Mouse (Mus musculus): Measurements from ENCODE around the gene Rint1. TPM values are rescaled to one million over a fixed set of nuclear protein-coding genes. Genes with fewer than 3 reads are reported as not detected.

Gene Rint1
- polyA plus RNA-seq, 1 experiment from 2014 or later = 40.5 TPM

DNA sequence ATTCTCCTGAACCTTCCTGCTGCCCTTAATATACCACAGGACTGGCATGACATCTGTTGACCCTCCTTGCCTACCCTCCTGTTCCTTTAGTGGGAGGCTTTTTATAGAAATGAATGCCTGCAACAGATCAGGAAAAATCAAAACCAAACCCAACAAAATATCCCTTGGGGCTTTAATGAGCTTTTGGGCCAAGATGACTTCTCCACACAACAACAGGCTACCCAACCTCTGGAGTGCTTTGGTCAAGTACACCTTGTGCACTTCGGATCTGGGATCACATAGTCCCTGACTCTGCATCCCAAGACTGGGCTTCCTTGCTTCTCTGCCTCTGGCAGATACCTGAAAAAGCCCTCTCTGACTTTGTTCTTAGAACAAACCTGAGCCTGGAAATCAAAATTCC, 68.7 kb downstream of the Rint1 start:
- no peak for ATAC-seq (ENCODE audit: insufficient number of reproducible peaks, low FRiP score, low TSS enrichment, low read depth)
- Histone ChIP-seq H3K4me2 (replicated peaks) (no peak overlapping the region), H3K4me3 (replicated peaks) (no peak overlapping the region), H3K4me1 (peaks cover 5% of the 10 kb centered on the region; the same call in 1 of the 2 replicates), H3K36me3 (peaks cover 65% of the 10 kb centered on the region), H3K27me3 (no peaks in the 10 kb centered on the region), H3K9me3 (replicated peaks) (no peaks in the 10 kb centered on the region), H3K27ac (replicated peaks) (0 out of 2 replicates have a peak overlapping the region, but pooled peaks have one; percentile 4), H3K9ac (no peak overlapping the region)
- 89% methylated on average over 1 of the region's 1 CpGs for WGBS

DNA sequence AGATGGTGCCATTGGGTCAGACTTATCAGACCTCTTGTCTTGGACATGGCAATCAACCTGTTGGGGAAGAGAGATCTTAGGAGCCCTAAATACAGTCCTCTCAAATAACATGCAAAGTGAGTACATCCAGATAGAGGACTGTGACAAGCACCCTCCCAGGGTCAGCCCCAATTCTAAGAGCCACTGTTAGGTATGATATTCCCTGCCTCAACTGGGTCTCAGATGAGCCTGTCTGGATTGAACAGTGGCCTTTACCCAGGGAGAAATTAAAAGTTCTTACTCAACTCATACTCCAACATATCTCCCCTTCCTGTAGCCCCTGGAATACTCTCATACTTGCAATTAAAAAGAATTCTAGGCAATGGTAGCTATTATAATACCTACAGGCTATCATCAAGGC, 69.7 kb downstream of the Rint1 start:
- H3K27me3 ChIP-seq = no peaks in the 10 kb centered on the region
- H3K27ac ChIP-seq (replicated peaks) = no peak overlapping the region
- H3K4me2 ChIP-seq (replicated peaks) = no peak overlapping the region
- no peaks in the 10 kb centered on the region for H3K4me1 ChIP-seq
- no peak for ATAC-seq (ENCODE audit: insufficient number of reproducible peaks, low FRiP score, low TSS enrichment, low read depth)
- no peaks in the 10 kb centered on the region for H3K9me3 ChIP-seq (replicated peaks)
- H3K9ac ChIP-seq = no peak overlapping the region
- no peak overlapping the region for H3K4me3 ChIP-seq (replicated peaks)
- peaks cover 63% of the 10 kb centered on the region for H3K36me3 ChIP-seq

DNA sequence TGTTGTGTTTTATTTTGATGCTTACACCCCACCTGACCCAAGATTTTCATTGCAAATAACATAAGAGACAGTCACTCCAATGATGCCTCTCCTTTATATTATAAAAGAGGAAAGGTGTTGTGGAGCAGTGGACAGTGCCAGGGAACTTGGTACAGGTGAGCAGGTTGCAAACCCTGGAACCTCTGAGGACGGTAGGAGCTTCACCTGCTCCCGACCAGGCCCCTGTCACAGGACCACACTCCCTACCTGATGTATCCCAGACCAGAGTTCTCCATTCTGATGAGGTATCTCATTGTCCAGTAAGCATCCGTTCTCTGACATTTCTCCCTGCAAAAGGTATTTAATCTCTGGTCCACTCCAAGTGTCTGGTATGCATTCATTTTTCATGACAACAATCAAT, 70.5 kb downstream of the Rint1 start:
- no peaks in the 10 kb centered on the region for H3K27me3 ChIP-seq
- no peaks in the 10 kb centered on the region for H3K9me3 ChIP-seq (replicated peaks)
- no peak overlapping the region for H3K4me2 ChIP-seq (replicated peaks)
- ATAC-seq (ENCODE audit: insufficient number of reproducible peaks, low FRiP score, low TSS enrichment, low read depth) = no peak
- H3K9ac ChIP-seq = no peak overlapping the region
- H3K27ac ChIP-seq (replicated peaks) = no peak overlapping the region
- WGBS = 89% methylated on average over 3 of the region's 3 CpGs
- H3K4me3 ChIP-seq (replicated peaks) = no peak overlapping the region
- H3K4me1 ChIP-seq = no peaks in the 10 kb centered on the region
- peaks cover 55% of the 10 kb centered on the region for H3K36me3 ChIP-seq

DNA sequence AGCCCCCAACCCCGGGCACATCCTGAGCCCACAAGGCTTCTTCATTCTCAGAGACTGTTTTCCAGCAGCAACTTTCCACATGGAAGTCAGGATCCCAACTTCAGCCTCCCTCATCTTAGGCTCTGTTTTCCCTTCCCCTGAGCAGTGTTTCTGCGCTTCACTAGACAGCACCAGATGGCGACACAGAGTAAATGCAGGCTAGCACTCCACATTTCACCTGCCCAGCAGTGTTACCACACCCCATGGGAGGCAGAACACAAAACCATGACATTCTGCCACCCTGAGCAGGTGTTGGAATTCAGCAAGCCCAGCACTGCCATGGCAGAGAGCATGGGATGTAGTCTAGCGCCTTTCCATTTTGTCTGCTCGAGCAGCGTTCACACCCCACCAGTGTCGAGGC, 71.1 kb downstream of the Rint1 start:
- Histone ChIP-seq H3K36me3 (peaks cover 50% of the 10 kb centered on the region), H3K27me3 (no peaks in the 10 kb centered on the region), H3K4me2 (replicated peaks) (no peak overlapping the region), H3K9ac (no peak overlapping the region), H3K4me3 (replicated peaks) (no peak overlapping the region), H3K9me3 (replicated peaks) (no peaks in the 10 kb centered on the region), H3K4me1 (no peaks in the 10 kb centered on the region), H3K27ac (replicated peaks) (no peak overlapping the region)
- ATAC-seq (ENCODE audit: insufficient number of reproducible peaks, low FRiP score, low TSS enrichment, low read depth) = no peak
- 76% methylated on average over 7 of the region's 7 CpGs for WGBS

DNA sequence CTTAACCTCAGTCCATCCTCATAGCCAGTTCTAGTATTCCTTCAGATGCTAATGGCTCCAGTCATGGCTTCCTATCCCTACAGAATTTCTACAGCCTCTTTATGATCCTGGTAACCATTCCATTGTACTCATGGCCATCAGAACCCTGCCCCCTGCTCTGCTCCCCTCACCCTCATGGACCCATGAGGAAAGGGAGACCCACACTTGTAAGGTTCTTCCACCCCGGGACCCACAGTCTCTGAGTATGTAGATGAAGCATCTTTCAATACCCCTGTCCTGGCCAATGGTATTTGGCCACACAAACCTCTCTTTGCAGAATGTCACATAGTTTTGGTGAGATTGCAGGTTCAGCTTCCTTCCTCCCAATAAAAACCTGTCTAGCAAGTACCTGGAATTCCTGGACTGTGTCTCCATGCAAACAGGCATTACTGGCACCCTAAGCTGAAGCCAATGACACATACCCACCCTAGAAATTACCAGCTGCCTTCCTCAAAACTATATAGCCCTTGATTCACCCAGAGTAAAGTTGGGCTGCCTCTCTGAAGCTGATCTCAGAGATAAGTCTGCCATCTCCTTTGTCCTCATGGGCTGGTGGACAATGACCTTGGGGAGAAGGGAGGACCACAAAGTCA, 71.7 kb downstream of the Rint1 start:
- H3K27me3 ChIP-seq = no peaks in the 10 kb centered on the region
- WGBS = 90% methylated on average over 1 of the region's 1 CpGs
- no peak overlapping the region for H3K9ac ChIP-seq
- no peak for ATAC-seq (ENCODE audit: insufficient number of reproducible peaks, low FRiP score, low TSS enrichment, low read depth)
- no peak overlapping the region for H3K27ac ChIP-seq (replicated peaks)
- H3K4me3 ChIP-seq (replicated peaks) = no peak overlapping the region
- H3K4me2 ChIP-seq (replicated peaks) = no peak overlapping the region
- H3K9me3 ChIP-seq (replicated peaks) = no peaks in the 10 kb centered on the region
- H3K36me3 ChIP-seq = peaks cover 46% of the 10 kb centered on the region
- H3K4me1 ChIP-seq = no peaks in the 10 kb centered on the region

DNA sequence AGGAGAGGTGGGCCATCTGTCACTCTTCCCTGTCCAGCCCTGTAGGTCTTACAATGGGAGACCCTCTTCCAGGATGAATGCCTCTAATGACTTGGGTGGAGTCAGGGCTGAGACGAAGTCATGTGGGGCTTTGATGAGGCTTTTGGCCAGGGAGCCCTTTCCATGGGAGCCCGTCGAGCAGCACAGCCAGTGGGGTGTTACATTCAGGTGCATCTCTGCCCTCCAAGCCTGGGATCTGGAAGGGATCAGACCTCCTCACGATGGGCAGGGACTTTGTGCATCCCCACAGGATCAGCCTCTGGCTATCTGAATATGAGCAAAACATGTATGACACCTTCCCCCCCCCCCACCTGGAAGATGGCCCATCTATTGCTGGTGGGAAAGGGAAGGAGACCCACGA, 72.4 kb downstream of the Rint1 start:
- H3K4me1 ChIP-seq = no peaks in the 10 kb centered on the region
- no peak overlapping the region for H3K9ac ChIP-seq
- H3K27me3 ChIP-seq = no peaks in the 10 kb centered on the region
- H3K36me3 ChIP-seq = peaks cover 39% of the 10 kb centered on the region
- no peak for ATAC-seq (ENCODE audit: insufficient number of reproducible peaks, low FRiP score, low TSS enrichment, low read depth)
- no peak overlapping the region for H3K4me3 ChIP-seq (replicated peaks)
- no peak overlapping the region for H3K27ac ChIP-seq (replicated peaks)
- H3K4me2 ChIP-seq (replicated peaks) = no peak overlapping the region
- 72% methylated on average over 5 of the region's 5 CpGs for WGBS
- H3K9me3 ChIP-seq (replicated peaks) = no peaks in the 10 kb centered on the region

DNA sequence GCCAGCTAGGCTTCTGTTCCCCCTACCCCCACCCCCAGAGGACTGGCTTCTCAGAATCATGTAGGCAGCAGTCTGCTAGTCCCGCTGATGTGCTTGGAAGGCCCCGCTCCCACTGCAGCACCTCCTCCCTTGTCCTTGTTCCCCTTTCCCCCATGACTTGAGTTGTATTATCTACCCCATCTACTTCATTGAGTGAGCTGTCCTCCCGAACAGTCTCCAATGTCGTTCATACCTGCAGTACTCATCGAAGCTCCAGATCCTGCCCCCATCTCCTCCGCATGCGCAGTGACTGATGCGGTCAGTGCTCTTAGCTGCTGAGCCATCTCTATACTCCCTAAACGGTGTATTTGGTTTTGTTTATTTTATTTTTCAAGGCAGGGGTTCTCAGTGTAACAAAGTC, 74.2 kb downstream of the Rint1 start:
- Histone ChIP-seq H3K9ac (no peak overlapping the region), H3K4me3 (replicated peaks) (no peak overlapping the region), H3K9me3 (replicated peaks) (no peaks in the 10 kb centered on the region), H3K27ac (replicated peaks) (no peak overlapping the region), H3K4me2 (replicated peaks) (no peak overlapping the region), H3K36me3 (peaks cover 20% of the 10 kb centered on the region; the same call in 1 of the 2 replicates), H3K4me1 (no peaks in the 10 kb centered on the region), H3K27me3 (no peaks in the 10 kb centered on the region)
- ATAC-seq (ENCODE audit: insufficient number of reproducible peaks, low FRiP score, low TSS enrichment, low read depth) = no peak
- 94% methylated on average over 9 of the region's 9 CpGs for WGBS

DNA sequence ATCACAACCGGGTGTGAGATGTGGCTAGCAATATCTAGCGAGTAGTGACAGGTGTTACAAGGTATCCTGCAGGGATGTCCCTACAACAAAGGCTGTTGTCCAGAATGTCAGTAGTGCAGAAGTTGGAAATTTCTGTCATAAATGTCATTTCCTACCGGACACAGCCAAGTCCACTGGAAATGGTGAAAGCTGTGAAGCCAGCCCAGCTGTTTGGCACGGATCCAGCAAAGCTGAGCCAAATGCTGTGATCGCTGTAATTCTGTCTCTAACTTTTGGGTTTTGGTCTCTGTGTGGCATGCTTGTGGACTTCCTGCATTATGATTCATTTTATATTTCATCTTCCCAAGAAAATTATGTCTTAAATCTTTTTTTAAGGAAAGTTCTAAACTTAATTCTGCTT, 74.8 kb downstream of the Rint1 start:
- Histone ChIP-seq H3K4me1 (no peaks in the 10 kb centered on the region), H3K4me2 (replicated peaks) (no peak overlapping the region), H3K27ac (replicated peaks) (no peak overlapping the region)

DNA sequence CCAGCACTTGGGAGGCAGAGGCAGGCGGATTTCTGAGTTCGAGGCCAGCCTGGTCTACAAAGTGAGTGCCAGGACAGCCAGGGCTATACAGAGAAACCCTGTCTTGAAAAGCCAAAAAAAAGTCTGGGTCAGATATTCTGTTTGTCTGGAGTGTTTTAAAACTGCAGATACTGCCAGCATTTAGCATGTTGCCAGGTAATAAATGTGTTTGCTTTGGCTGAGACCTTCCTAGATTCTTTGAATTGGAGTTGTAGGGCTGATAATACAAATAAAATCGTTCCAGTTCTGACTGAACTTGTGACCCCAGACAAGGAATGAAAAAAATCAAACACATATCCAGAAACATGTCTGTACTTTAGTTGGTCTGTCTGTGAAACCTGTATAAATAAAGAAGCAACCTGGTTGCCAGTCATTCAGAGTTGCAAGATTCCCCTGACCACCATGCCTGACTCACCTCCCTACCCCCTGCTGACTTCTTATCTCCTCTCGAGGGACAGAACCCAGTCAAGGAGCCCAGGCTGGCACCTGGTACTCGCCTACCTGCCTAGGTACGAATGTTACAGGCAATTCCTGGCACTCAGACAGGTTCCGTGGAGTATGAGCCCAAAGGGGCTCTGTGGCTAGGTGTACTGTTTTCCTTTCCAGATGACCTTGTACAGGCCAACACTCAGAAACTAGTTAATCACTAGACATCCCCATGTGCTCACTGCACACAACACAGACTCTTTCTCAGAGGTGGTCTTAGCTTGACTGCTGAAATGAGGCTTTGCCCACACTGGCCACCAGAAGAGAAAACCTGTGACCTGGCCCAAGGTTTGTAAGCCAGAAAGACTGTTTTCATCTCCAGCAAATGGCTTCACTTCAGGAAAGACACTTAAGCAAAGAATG, 75.9 kb downstream of the Rint1 start:
- no peak overlapping the region for H3K4me3 ChIP-seq (replicated peaks)
- no peaks in the 10 kb centered on the region for H3K27me3 ChIP-seq
- WGBS = 79% methylated on average over 7 of the region's 7 CpGs
- H3K27ac ChIP-seq (replicated peaks) = no peak overlapping the region
- H3K4me1 ChIP-seq = no peaks in the 10 kb centered on the region
- no peak overlapping the region for H3K4me2 ChIP-seq (replicated peaks)
- no peaks in the 10 kb centered on the region for H3K9me3 ChIP-seq (replicated peaks)
- H3K36me3 ChIP-seq = peaks cover 9% of the 10 kb centered on the region; the same call in 1 of the 2 replicates
- H3K9ac ChIP-seq = no peak overlapping the region
- ATAC-seq (ENCODE audit: insufficient number of reproducible peaks, low FRiP score, low TSS enrichment, low read depth) = no peak

More for the DNA sequence above, 74.8 kb downstream of the Rint1 start:
- peaks cover 19% of the 10 kb centered on the region; the same call in 1 of the 2 replicates for H3K36me3 ChIP-seq
- H3K9ac ChIP-seq = no peak overlapping the region
- no peaks in the 10 kb centered on the region for H3K27me3 ChIP-seq
- no peaks in the 10 kb centered on the region for H3K9me3 ChIP-seq (replicated peaks)
- no peak for ATAC-seq (ENCODE audit: insufficient number of reproducible peaks, low FRiP score, low TSS enrichment, low read depth)
- no peak overlapping the region for H3K4me3 ChIP-seq (replicated peaks)
- WGBS = 53% methylated on average over 5 of the region's 5 CpGs

DNA sequence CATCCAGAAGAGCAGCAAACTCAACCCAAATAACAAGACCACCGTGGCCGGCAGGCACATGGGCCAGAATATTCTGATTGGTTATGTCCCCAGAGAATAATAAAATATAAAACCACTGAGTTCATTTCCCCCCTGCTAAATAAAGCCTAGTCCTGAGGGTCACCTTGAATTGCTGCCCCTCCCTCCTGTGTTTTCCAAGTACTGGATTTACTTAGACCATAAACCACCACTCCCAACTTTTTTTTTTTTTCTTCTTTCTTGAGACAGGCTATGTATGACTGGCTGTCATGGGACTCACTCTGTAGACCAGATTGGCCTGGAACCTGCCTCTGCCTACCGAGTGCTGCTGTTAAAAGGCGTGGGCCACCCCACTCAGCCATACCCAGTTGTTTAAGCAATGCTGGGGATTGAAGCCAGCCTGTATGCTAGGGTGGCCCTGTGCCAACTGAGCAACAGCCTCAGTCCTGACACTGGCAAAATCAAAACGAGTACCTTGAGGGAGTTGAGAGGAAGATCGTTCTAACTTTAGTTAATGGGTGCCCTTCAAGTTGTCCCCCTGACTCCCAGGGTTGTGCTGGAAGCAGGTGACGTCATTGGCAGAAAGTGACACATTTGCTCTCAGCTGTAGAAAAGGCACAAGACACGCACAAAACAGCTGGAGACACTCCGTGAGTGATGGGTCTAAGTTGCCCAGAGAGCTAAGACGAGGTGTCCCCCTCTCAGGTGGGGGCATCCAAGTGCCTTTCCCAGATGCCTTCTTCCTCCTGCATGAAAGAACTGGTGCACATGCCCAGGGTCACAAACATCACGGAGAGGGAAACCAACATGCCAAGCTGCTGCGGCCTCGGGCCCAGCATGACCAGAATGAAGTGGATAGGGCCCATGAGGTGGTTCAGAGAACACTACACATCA, 76.8 kb downstream of the Rint1 start:
- H3K9me3 ChIP-seq (replicated peaks) = no peaks in the 10 kb centered on the region
- H3K4me1 ChIP-seq = no peaks in the 10 kb centered on the region
- 82% methylated on average over 13 of the region's 13 CpGs for WGBS
- H3K36me3 ChIP-seq = peaks cover 6% of the 10 kb centered on the region; the same call in 1 of the 2 replicates
- H3K4me3 ChIP-seq (replicated peaks) = no peak overlapping the region
- H3K9ac ChIP-seq = no peak overlapping the region
- ATAC-seq (ENCODE audit: insufficient number of reproducible peaks, low FRiP score, low TSS enrichment, low read depth) = no peak
- H3K27ac ChIP-seq (replicated peaks) = no peak overlapping the region
- no peaks in the 10 kb centered on the region for H3K27me3 ChIP-seq
- H3K4me2 ChIP-seq (replicated peaks) = no peak overlapping the region

DNA sequence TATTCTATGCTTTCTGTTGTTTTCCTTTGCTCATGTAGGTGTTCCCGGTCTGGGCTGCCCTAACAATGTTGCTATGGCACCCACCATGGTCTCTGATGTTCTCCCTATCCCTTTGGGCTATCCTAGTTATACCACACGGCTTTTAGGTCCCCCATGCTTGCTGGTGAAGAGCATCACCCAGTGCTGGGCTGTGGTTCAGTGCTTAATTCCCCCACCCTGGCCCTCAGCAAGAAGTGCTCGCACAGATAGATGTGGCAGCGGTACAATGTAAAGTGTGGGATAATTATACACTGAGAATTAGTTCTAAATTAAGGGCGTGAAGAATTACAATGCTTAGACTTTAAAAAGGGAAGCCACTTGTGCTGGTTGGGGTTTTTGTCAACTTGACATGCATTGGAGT, 78.4 kb downstream of the Rint1 start:
- WGBS = 84% methylated on average over 5 of the region's 5 CpGs
- Histone ChIP-seq H3K4me1 (no peaks in the 10 kb centered on the region), H3K9ac (no peak overlapping the region), H3K36me3 (no peaks in the 10 kb centered on the region), H3K4me2 (replicated peaks) (no peak overlapping the region), H3K27ac (replicated peaks) (no peak overlapping the region), H3K4me3 (replicated peaks) (no peak overlapping the region), H3K9me3 (replicated peaks) (no peaks in the 10 kb centered on the region), H3K27me3 (no peaks in the 10 kb centered on the region)
- ATAC-seq (ENCODE audit: insufficient number of reproducible peaks, low FRiP score, low TSS enrichment, low read depth) = no peak
